Mouse (Mus musculus) brain, embryonic 14.5 days (tissue): ENCODE measurements around the gene Chid1.

Source experiments
- CTCF ChIP-seq: fragments of 200-500 bp; IDR thresholded peaks from 2 replicates; pipeline ENCODE4 v1.5.1; 2012; ENCODE audit warnings: inconsistent platforms, mild to moderate bottlenecking, moderate library complexity, borderline replicate concordance; ENCODE audit not compliant: insufficient read depth, insufficient read length; ENCODE audit errors: extremely low read depth
- POLR2A ChIP-seq: fragments of 200-500 bp; IDR thresholded peaks from 2 replicates; pipeline ENCODE4 v1.6.1; 2012; ENCODE audit warnings: mild to moderate bottlenecking, inconsistent platforms, borderline replicate concordance; ENCODE audit not compliant: poor library complexity, insufficient read depth, insufficient read length, severe bottlenecking; ENCODE audit errors: extremely low read depth

- no peak for TF ChIP-seq POLR2A
- no peak for TF ChIP-seq CTCF
These were observed 63.9 kb downstream of the Chid1 start for GRCm38 (mm10) chr7:141475805-141476158.
